Mouse (Mus musculus) hindbrain, embryonic 16.5 days (tissue): Measurements from ENCODE around the gene Fam19a5. TPM values are rescaled to one million over a fixed set of nuclear protein-coding genes. Genes with fewer than 3 reads are reported as not detected.

Experiments used
- ATAC-seq: fragments of 200-750 bp; cut with Nextera tagmentation; 2 replicates; pipeline ENCODE4 v1.8.0; 2017; ENCODE audit warnings: moderate TSS enrichment, moderate library complexity
- H3K27ac ChIP-seq: fragments of 300-500 bp; sonication (generic); 2 replicates; pipeline ENCODE4 v1.5.1; 2014; ENCODE audit warnings: low read depth, mild to moderate bottlenecking, control low read depth, low read length, moderate library complexity
- H3K27me3 ChIP-seq: fragments of 300-500 bp; sonication (generic); replicated peaks from 2 replicates; pipeline ENCODE4 v1.6.1; 2014; ENCODE audit warnings: low read length; ENCODE audit not compliant: control insufficient read depth, insufficient read depth
- H3K36me3 ChIP-seq: fragments of 300-500 bp; sonication (generic); 2 replicates; pipeline ENCODE4 v1.6.1; 2014; ENCODE audit warnings: mild to moderate bottlenecking, low read length, moderate library complexity, mixed read lengths; ENCODE audit not compliant: control insufficient read depth, insufficient read depth
- H3K4me1 ChIP-seq: fragments of 300-500 bp; sonication (generic); 2 replicates; pipeline ENCODE4 v1.6.1; 2014; ENCODE audit warnings: low read depth, low read length; ENCODE audit not compliant: control insufficient read depth, insufficient read depth
- H3K4me2 ChIP-seq: fragments of 300-500 bp; sonication (generic); 2 replicates; pipeline ENCODE4 v1.6.1; 2014; ENCODE audit warnings: mild to moderate bottlenecking, low read length, control low read depth, moderate library complexity
- H3K4me3 ChIP-seq: fragments of 300-500 bp; sonication (generic); 2 replicates; pipeline ENCODE4 v1.5.1; 2014; ENCODE audit warnings: mild to moderate bottlenecking, low read length, control low read depth, moderate library complexity
- H3K9ac ChIP-seq: fragments of 300-500 bp; sonication (generic); 2 replicates; pipeline ENCODE4 v1.6.1; 2014; ENCODE audit warnings: low read depth, mild to moderate bottlenecking, control low read depth, low read length, moderate library complexity
- H3K9me3 ChIP-seq: fragments of 300-500 bp; sonication (generic); 2 replicates; pipeline ENCODE4 v1.6.1; 2014; ENCODE audit warnings: mild to moderate bottlenecking, low read length, moderate library complexity; ENCODE audit not compliant: control insufficient read depth
- WGBS: fragments of 180-500 bp; shearing (Covaris S2); extraction: QIAGEN DNeasy Blood & Tissue Kit; methylation state at CpG from one replicate; pipeline ENCODE4 v1.1.7; 2014; 5-methylcytosine and 5-hydroxymethylcytosine counted together
- polyA plus RNA-seq: library from polyadenylated mRNA; unstranded; fragments of >200 nt; fragmentation: Nextera tagmentation; extraction: Ambion mirVana; gene quantifications from 2 replicates; pipeline ENCODE4 v1.2.1, GENCODE M21; 2015

The Fam19a5 gene
- polyA plus RNA-seq, 1 experiment from 2014 or later = 28.3 TPM

DNA sequence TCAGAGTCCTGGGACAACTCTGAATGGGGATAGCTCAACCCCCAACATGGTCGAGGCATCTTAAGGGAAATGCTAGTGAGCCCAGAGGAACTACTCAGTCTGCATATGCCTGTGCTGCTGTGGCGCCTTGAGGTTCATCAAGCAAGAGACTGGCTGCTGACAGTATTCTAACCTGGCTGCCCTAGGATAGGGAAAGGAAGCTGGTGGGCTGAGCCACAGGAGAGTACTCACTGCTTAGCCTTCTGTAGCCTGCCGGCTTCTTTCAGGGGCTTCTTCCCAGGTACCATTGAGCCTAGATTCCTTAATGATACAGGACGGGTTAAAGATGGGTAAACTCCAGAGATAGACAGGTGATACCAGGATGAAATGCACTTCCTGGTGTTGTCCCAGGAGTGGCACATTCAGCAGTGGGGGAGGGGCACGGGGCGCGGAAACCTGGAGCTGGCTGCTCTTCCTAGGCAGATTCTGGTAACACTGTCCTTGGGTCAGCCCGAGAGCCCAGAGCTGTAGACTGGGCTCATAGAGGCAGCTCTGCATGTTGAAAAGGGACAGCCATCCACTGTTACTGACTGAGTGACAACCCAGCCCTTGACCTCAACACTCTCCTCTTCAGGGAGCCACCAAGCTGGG, 1.7 kb downstream of the Fam19a5 start:
- peak overlapping the region; percentile 90 for H3K4me3 ChIP-seq
- ATAC-seq = no peak
- H3K4me1 ChIP-seq = peaks cover 38% of the 10 kb centered on the region
- no peaks in the 10 kb centered on the region for H3K9me3 ChIP-seq
- peak overlapping the region; percentile 93 for H3K9ac ChIP-seq
- H3K27ac ChIP-seq = peak overlapping the region; percentile 53; the same call in 1 of the 2 replicates
- H3K4me2 ChIP-seq = peak overlapping the region; percentile 76
- H3K27me3 ChIP-seq = no peaks in the 10 kb centered on the region
- WGBS = 14% methylated on average over 8 of the region's 8 CpGs
- no peaks in the 10 kb centered on the region for H3K36me3 ChIP-seq

GRCm38 (mm10) chr15:87547022-87547421, 2.9 kb downstream of the Fam19a5 start:
- Histone ChIP-seq H3K4me1 (peaks cover 43% of the 10 kb centered on the region), H3K27ac (0 out of 2 replicates have a peak overlapping the region, but pooled peaks have one; percentile 23), H3K36me3 (no peaks in the 10 kb centered on the region), H3K27me3 (no peaks in the 10 kb centered on the region), H3K9ac (peak overlapping the region; percentile 44; the same call in 1 of the 2 replicates), H3K4me2 (peak overlapping the region; percentile 76), H3K4me3 (peak overlapping the region; percentile 34), H3K9me3 (no peaks in the 10 kb centered on the region)
- ATAC-seq = peak; percentile 48; the same call in 1 of the 2 replicates
- 24% methylated on average over 5 of the region's 5 CpGs for WGBS

- Histone ChIP-seq H3K27ac (no peak overlapping the region), H3K9ac (no peak overlapping the region), H3K27me3 (no peaks in the 10 kb centered on the region), H3K4me3 (no peak overlapping the region), H3K36me3 (no peaks in the 10 kb centered on the region), H3K4me2 (no peak overlapping the region), H3K4me1 (peaks cover 40% of the 10 kb centered on the region), H3K9me3 (no peaks in the 10 kb centered on the region)
- 44% methylated on average over 4 of the region's 4 CpGs for WGBS
- ATAC-seq = no peak
Measured at GRCm38 (mm10) chr15:87549724-87550123, 5.6 kb downstream of the Fam19a5 start.

DNA sequence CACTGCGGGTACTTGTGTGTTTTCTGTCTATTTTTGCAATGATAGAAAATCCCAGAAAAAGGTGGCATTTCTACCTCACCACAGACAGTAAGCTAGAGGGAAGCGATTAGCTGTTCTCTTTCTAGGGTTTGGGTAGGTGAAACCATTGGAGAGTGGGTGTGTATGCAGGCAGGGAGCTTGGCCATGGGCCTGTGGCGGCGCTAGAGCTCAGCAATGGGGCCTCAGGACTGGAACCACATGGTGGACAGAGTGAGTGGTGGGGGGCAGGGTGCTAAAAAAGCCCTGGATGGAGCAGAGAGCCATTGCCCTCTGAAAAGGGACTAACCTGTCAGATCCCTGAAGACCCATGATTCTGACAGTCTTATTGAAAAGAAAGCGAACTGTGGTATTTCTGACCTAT, 6.7 kb downstream of the Fam19a5 start:
- no peak overlapping the region for H3K4me2 ChIP-seq
- H3K27me3 ChIP-seq = no peaks in the 10 kb centered on the region
- no peak overlapping the region for H3K9ac ChIP-seq
- H3K4me1 ChIP-seq = peaks cover 39% of the 10 kb centered on the region
- H3K27ac ChIP-seq = no peak overlapping the region
- no peaks in the 10 kb centered on the region for H3K9me3 ChIP-seq
- ATAC-seq = no peak
- no peak overlapping the region for H3K4me3 ChIP-seq
- H3K36me3 ChIP-seq = no peaks in the 10 kb centered on the region
- WGBS = 57% methylated on average over 5 of the region's 5 CpGs

DNA sequence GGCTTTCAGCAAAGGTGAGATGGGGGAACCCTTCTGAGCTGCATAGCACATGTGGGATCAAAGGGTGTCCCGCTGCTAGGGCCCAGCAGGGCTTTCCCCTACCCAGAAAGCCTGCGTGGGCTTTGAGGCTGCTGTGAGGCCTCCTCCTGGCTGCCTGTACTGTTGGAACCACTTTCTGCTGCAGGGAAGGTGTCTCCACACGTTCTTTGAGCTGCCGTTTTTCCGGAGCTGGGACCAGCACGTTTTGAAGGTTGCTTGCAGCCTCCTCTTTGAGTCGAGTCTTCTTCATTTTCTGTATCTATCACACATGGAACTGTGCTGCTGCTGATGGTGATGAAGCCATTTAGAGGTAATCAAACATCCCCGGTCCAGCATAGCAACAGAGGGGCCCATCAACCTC, 7.5 kb downstream of the Fam19a5 start:
- H3K27ac ChIP-seq = no peak overlapping the region
- H3K9ac ChIP-seq = no peak overlapping the region
- ATAC-seq = no peak
- no peak overlapping the region for H3K4me2 ChIP-seq
- H3K4me1 ChIP-seq = peaks cover 33% of the 10 kb centered on the region
- H3K9me3 ChIP-seq = no peaks in the 10 kb centered on the region
- H3K36me3 ChIP-seq = no peaks in the 10 kb centered on the region
- H3K4me3 ChIP-seq = no peak overlapping the region
- no peaks in the 10 kb centered on the region for H3K27me3 ChIP-seq
- WGBS = 31% methylated on average over 8 of the region's 8 CpGs

GRCm38 (mm10) chr15:87555811-87556210, 11.7 kb downstream of the Fam19a5 start:
- no peak overlapping the region for H3K4me3 ChIP-seq
- H3K4me2 ChIP-seq = no peak overlapping the region
- peaks cover 5% of the 10 kb centered on the region; the same call in 1 of the 2 replicates for H3K4me1 ChIP-seq
- ATAC-seq = no peak
- H3K9me3 ChIP-seq = no peaks in the 10 kb centered on the region
- no peak overlapping the region for H3K27ac ChIP-seq
- no peaks in the 10 kb centered on the region for H3K36me3 ChIP-seq
- H3K9ac ChIP-seq = no peak overlapping the region
- no peaks in the 10 kb centered on the region for H3K27me3 ChIP-seq
- WGBS = 79% methylated on average over 9 of the region's 9 CpGs

- H3K9ac ChIP-seq = no peak overlapping the region
- ATAC-seq = no peak
- no peaks in the 10 kb centered on the region for H3K36me3 ChIP-seq
- no peak overlapping the region for H3K4me3 ChIP-seq
- 92% methylated on average over 5 of the region's 5 CpGs for WGBS
- no peaks in the 10 kb centered on the region for H3K27me3 ChIP-seq
- H3K4me1 ChIP-seq = peaks cover 27% of the 10 kb centered on the region
- no peak overlapping the region for H3K4me2 ChIP-seq
- H3K9me3 ChIP-seq = no peaks in the 10 kb centered on the region
- no peak overlapping the region for H3K27ac ChIP-seq
Measured at GRCm38 (mm10) chr15:87564331-87564730, 20.2 kb downstream of the Fam19a5 start.

- Histone ChIP-seq H3K4me1 (peaks cover 30% of the 10 kb centered on the region), H3K27ac (peak overlapping the region; percentile 64), H3K9me3 (no peaks in the 10 kb centered on the region), H3K4me2 (0 out of 2 replicates have a peak overlapping the region, but pooled peaks have one; percentile 5), H3K4me3 (no peak overlapping the region), H3K36me3 (no peaks in the 10 kb centered on the region), H3K27me3 (no peaks in the 10 kb centered on the region), H3K9ac (no peak overlapping the region)
- WGBS = 35% methylated on average over 10 of the region's 11 CpGs
- ATAC-seq = peak; percentile 94
Measured at GRCm38 (mm10) chr15:87566040-87566929, 22.2 kb downstream of the Fam19a5 start.

GRCm38 (mm10) chr15:87570182-87570581, 26.1 kb downstream of the Fam19a5 start:
- Histone ChIP-seq H3K4me1 (peaks cover 25% of the 10 kb centered on the region), H3K9ac (no peak overlapping the region), H3K27me3 (no peaks in the 10 kb centered on the region), H3K36me3 (peaks cover 4% of the 10 kb centered on the region; the same call in 1 of the 2 replicates), H3K27ac (no peak overlapping the region), H3K9me3 (no peaks in the 10 kb centered on the region), H3K4me3 (no peak overlapping the region), H3K4me2 (no peak overlapping the region)
- no peak for ATAC-seq
- 63% methylated on average over 11 of the region's 11 CpGs for whole genome bisulfite sequencing
